Mouse (Mus musculus): Measurements from ENCODE around the gene Gm20388.
A peak's percentile ranks its signal among the peaks of the same experiment; 100 is the strongest.

Gene Gm20388

DNA sequence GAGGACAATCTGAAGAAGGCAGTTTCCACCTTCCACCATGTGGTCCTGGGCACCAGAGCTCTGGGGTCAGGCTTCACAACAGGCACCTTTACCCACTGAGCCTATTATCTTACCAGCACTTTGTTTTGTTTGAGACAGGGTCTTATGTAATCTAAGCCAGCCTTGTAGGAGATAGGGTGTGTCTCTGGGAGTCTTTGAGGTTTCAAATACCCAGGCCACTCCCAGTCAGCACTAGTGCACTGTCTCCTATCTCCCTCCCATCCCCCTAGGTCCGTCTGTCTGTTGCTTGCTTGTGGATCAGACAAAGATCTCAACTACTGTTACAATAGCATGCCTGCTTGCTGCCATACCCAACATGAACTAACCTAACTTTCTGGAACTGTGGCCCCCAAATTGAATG is 3050.3 kb downstream of the Gm20388 start:
- DNase-seq (ENCODE audit: low read depth, low spot score), result no peak

DNA sequence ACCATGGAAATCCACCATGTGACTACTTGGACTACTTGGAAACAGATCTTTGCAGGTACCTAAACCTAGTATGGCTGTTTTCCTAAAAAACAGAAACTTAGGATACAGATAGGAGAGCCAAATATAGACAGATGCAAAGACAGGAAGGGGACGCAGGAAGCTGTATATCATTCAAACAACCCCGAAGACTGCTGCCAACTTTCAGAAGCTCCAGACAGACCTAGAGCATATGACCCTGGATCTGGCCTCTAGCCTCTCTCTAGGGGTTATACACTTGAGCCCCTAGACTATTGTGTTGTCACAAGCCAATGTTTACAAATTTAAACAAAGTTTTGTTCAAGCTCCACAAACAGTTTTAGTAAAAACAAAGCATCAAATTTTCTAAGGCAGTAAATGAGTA is 3050.8 kb downstream of the Gm20388 start:
- no peak for DNase-seq (ENCODE audit: low read depth, low spot score)

DNA sequence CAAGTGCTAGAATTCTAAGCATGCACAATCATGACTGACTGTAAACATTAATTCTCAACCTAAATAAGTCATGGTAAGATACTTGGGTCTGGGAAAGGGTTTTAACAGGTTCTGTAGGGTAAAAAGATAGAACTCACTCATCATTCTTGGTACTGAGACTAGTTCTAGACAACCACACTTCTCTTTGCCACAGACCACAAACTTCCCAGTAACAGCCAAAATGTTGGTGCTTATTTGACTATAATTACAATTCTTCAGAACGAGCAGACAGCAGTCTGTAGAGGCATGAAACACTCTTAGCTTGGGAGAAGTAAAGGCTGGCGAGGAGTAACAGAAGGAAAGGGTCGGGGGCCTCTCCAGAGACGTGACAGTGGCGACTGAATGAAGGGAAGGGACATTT is 3051.4 kb downstream of the Gm20388 start:
- DNase-seq (ENCODE audit: low read depth, low spot score), result no peak

DNA sequence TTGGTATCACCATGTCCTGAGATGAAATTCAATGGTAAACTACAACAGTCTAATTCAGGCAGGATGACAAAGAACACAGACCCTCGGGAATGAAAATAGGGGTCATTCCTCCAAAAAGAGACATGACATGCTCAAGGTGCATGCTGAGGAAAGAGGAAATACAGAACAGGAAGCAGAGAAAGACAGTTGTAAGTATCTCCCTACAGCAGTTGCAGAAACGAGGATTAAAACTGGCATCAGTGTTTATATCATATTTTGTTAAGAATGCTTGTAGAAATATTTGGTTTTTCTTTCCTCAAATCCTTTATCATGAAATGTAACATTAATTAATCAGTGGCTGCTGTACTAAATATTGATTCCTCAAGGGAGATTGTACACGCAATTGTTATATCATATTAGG is 3056.0 kb downstream of the Gm20388 start:
- no peak for DNase-seq (ENCODE audit: low read depth, low spot score)

DNA sequence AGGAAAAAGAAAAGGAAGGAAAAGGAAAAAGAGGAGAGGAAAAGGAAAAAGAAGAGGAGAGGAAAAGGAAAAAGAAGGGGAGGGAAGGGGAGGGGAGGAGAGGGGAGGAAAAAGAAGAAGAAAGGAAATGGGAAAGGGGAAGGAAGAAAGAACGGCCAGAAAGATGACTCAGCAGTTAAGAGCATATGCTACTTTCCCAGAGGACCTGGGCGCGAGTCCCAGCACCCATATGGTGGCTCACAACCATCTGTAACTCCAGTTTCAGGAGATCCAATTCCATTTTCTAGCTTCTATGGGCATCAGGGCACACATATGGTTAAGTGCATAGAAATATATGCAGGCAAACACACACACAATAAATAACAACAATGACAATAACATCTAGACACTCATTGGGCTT is 3057.5 kb downstream of the Gm20388 start:
- peak; percentile 40 for DNase-seq (ENCODE audit: low read depth, low spot score)

GRCm38 (mm10) chr8:122969964-122970620 is 3059.5 kb downstream of the Gm20388 start:
- DNase-seq (ENCODE audit: low read depth, low spot score), result no peak

GRCm38 (mm10) chr8:122976046-122976445 is 3065.4 kb downstream of the Gm20388 start:
- peak; percentile 40 for DNase-seq (ENCODE audit: low read depth, low spot score)

- no peak for DNase-seq (ENCODE audit: low read depth, low spot score)
Observed at GRCm38 (mm10) chr8:122979424-122979823, 3068.8 kb downstream of the Gm20388 start.

DNA sequence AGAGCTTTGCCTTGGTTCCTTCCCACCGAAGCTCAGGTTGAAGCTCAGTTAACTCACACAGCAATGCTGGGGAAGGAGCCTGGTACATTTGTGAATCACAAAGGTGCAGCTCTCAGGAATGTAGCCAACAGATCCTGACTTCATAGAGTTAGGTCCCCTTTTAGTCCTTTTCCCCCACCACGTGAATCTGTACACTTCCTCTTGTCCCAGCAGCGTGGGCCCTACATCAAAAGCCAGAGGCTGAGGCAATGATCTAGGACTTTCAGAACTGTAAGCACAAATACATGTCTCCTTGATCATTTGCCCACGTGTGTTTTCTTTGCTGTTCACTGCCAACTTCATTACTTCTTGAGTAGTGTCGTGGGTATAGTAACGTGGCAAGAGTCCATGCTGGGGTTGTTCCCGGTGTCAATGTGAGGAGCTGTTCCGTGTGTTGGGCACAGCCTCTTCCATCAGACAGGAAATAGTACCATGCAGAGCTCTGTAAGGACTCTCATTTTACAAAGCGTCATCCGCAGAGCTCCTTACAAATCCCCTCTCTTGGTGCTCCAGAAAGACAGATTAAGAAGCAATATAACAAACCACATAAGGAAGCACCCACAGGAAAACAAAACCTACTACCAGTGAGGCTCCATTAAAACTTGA is 3069.3 kb downstream of the Gm20388 start:
- DNase-seq (ENCODE audit: low read depth, low spot score), result peak; percentile 22

GRCm38 (mm10) chr8:122981646-122982045 is 3071.0 kb downstream of the Gm20388 start:
- DNase-seq (ENCODE audit: low read depth, low spot score), result peak; percentile 48

DNA sequence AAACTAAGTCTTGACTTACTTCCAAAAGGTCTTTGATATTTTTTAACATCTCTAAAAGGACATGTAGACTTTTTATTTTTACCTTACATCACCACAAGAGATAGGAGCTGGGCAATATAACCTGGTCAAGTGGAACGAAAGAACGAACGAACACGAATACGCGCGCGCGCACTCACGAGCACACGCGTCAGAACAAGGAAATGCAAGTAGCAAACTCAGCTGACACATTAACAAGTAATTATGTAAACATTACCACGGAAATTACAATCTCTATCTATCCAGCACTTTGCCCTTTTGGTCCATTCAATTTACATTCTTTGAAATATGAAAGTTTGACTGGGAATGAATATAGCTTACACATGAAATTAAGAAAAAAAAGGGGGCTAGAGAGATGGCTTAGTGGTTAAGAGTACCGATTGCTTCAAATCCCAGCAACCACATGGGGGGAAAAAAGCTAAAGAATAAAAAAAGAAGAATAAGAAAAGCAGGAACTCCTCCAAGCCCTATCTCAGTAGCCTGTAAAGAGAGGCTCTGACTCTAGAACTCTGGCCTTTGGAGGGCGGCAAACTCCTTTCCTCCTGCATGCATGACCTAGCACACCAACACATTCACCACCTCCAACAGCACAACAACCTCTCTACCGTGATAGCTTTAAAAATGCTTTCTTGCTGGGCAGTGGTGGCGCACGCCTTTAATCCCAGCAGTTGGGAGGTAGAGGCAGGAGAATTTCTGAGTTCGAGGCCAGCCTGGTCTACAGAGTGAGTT is 3072.7 kb downstream of the Gm20388 start:
- no peak for DNase-seq (ENCODE audit: low read depth, low spot score)

DNA sequence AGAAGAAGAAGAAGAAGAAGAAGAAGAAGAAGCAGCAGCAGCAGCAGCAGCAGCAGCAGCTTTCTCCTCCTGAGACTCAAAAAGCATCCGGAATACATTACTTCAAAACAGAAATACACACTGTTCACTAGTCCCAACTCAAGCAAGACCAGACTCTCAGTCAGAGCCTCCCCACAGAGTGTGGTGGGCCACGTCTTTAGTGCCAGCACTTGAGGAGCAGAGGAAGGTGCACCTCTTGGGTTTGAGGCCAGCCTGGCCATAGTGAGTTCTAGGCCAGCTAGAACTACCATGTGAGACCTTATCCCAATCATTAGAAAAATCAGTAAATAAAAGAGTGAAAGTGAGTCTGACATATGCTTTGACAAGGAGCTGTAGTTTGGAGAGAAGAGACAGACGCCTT is 3073.5 kb downstream of the Gm20388 start:
- DNase-seq (ENCODE audit: low read depth, low spot score), result no peak

GRCm38 (mm10) chr8:122986501-122987184 is 3076.0 kb downstream of the Gm20388 start:
- DNase-seq (ENCODE audit: low read depth, low spot score), result no peak

DNA sequence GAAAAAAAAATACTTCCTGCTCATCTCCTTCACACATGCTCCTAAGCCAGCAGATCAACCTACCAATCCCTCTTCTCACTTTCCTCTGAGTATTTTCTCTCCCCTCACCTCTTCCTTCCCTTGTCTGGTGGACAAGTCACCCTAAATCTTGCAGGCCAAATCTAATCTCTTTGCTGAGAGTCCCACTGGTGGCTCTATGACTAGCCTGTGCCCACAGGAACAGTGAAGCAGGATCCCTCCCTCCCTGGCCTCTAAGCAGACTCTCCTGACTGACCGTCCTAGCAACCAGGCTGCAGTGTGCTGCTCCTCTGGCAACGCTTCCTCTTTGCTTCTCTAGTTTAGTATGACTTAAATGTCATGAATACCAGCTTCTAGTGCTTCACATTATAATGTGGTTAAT is 3076.6 kb downstream of the Gm20388 start:
- no peak for DNase-seq (ENCODE audit: low read depth, low spot score)

DNA sequence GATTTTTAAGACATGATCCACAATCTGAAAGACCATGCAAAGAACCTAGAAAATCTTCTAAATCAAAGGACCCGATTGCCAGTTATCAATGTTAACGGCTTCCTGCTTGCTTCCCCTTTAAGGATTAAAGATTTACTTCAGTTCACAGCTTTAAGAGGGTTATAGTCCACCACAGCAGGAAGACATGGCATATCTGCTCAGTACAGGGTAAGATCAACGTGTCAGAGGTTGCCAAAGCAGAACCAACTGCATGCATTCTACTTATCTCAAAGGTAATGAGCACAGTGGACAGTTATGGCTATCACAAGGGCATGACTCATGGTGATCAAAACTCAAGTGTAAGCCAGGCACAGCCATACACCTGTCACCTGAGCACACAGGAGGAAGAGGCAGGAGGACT is 3078.3 kb downstream of the Gm20388 start:
- no peak for DNase-seq (ENCODE audit: low read depth, low spot score)

DNA sequence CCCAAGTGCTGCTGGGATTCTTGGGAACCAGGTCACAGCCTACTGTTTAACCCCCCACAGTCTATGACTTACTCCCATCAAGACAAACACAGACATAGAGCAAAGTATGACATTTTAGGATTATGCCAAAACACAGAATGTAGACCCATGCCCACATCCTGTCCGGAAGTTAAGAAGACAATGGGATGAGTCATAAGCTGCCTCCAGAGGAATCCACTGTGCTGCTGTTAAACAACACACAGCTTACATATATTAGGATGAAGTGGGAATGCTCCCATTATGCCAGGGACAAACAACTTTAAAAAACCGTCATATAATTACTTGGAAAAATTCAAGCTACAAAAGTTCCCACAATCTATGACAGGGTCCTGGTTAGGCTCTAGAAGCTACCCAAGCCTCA is 3079.3 kb downstream of the Gm20388 start:
- DNase-seq (ENCODE audit: low read depth, low spot score), result no peak

- no peak for DNase-seq (ENCODE audit: low read depth, low spot score)
Observed at GRCm38 (mm10) chr8:122991368-122991767, 3080.7 kb downstream of the Gm20388 start.

GRCm38 (mm10) chr8:122992296-122992695 is 3081.7 kb downstream of the Gm20388 start:
- DNase-seq (ENCODE audit: low read depth, low spot score), result no peak

DNA sequence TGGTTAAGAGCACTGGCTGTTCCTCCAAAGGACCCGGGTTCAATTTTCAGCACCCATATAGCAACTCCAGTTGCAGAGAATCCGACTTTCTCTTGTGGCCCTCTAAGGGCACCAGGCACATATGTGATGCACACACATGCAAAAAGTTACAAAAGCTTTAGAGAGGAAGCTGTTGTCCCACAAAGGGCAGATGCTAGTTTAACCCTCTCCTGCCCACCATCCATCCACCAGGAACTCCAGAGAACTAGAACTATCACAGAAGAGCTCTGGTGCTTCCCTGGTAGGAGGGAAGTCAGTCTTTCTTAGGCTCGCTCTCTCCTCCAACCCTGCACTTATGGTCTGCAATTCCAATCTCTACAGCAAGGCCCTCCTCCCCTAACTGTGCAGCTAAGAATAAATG is 3082.4 kb downstream of the Gm20388 start:
- DNase-seq (ENCODE audit: low read depth, low spot score), result no peak

GRCm38 (mm10) chr8:122993740-122994139 is 3083.1 kb downstream of the Gm20388 start:
- no peak for DNase-seq (ENCODE audit: low read depth, low spot score)

- no peak for DNase-seq (ENCODE audit: low read depth, low spot score)
Observed at GRCm38 (mm10) chr8:122997963-122998362, 3087.3 kb downstream of the Gm20388 start.

GRCm38 (mm10) chr8:123000311-123000710 is 3089.7 kb downstream of the Gm20388 start:
- DNase-seq (ENCODE audit: low read depth, low spot score), result no peak
